Mouse (Mus musculus): ENCODE data around the gene Ndrg4.

Ndrg4 gene

DNA sequence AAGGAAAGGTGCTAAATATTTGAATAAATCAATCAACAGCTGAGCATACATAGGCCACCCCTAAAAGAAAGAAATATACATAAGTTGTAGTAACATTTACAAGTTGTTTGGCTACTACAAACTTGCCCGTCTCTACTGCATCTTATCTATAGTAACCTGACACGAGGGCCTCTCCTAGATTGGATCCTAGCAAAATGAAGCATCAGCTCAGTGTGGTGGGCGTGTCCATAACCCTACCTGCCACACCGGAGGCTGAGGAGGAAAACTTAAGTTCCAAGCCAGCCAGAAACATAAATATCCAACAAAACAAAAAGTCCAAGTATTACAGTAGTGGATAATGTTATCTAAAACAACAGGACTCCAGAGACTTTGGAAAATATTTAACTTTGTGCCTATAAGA lies 50.8 kb downstream of the Ndrg4 start:
- no peak for DNase-seq

DNA sequence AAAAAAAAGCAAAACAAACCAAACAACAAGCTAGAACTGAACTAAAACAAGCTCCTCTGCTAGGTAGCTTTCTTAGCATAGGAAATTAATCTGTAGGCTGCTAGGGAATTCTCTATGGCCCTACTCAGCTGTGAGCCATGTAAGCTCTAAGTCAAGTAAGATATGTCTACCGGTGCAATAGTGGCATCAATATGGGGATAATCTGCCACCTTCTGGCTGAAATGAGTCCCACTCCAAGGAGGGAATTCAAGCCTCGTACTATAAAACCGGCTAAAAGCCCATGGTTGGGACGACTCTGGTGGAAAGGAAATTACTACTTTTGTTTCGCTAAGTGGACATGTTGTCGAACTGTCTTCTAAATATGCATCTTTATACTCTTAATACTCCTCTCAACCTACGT lies 61.8 kb downstream of the Ndrg4 start:
- DNase-seq: no peak

DNA sequence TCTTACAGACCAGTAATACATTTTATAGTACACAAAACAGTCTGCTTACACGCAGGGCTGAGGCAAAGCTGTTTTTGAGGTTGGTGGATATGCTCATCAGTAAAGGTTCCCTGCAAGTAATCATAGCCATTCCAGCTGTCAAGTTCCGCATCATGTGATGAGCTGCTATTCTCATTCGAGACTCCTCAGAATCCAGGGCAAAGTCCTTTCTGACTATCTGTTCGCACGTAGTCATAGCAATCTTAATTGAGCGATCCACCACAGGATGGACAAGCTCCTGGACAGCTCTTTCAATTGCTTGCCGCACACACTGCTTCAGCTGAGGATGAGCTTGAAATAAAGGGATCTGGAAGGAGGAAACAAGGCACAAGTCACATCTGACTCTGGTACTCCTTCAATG lies 65.0 kb downstream of the Ndrg4 start:
- no peak for DNase-seq

DNA sequence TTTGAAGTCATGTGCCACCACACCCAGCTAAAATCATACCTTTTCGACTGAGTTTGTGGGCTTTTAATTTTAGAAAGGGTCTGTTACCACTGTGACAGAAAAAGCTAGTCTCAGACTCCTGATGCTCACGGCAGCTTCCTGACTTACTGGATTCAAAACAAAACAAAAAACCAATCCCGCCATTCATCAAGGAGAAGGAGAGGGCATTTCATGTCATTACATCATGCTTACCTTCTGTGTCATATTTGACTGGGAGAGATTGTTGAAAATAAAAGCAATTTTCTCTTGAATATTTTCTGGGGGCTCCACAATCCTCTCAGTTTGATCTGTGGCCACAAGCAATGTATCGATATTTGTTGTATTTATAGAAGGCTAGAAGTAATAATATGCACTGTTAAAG lies 71.2 kb downstream of the Ndrg4 start:
- DNase-seq: no peak

DNA sequence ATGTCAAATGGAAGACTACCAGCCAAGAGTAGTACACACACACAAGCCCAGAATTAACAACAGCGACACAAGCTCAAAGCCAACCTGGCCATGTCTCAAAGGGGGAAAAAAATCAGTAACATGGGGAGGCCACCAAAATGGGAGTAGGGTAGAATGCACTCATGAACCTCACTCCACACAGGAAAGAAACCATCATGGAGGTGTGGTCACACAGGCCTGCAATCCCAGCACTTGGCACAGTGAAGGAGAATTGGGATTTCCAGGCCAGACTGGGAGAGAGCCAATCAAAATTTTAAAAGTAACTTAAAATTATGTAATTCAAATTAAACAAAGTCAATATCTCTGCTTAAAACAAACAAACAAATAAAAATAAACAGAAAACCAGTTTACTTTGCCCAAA lies 75.1 kb downstream of the Ndrg4 start:
- DNase-seq: no peak

DNA sequence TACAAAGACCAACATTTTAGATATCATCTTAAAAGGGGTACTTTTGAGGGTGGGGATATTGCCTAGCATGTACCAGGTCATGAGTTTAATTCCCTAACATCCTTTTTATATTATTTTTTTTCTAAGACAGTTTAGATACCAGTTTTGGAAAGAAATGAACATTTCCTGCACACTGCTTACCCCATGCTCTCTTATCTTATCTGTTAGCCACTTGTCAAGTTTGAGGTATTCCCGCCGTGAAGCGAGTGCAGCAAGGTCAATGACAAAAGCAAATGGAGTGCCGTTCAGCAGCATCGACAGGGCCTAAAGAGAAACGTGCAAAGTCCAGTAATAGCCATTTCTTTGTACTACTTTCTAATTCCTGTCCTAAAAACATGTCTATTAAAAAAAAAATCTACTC lies 83.5 kb downstream of the Ndrg4 start:
- no peak for DNase-seq

DNA sequence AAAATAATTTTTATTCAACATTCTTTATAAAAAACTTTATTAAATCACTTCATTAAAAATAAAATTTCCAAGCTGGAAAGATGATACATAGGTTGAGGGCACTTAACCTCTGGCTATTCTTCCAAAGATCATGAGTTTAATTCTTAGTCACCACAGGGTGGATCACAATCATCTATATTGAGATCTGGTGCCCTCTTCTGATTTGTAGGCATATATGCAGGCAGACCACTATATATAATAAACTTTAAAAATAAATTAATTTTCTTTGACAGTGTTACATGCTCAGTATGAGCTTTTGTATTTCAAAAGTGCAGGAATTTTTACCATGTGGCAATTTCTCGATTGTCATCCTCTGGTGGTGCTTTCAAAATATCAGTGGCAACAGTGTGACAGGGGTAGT lies 87.4 kb downstream of the Ndrg4 start:
- no peak for DNase-seq

Measured in right cerebral cortex, postnatal 14 days (tissue).